Mouse (Mus musculus) testis, adult 2 months (tissue): ENCODE results near the gene Cyb5b. TPM values are rescaled to one million over a fixed set of nuclear protein-coding genes. Genes with fewer than 3 reads are reported as not detected.
"Not testable (repeated sequence)": the region's sequence is repeated elsewhere in the genome, so short reads cannot be mapped to it uniquely, and the experiment has no call there.

Source experiments
- H3K27ac ChIP-seq: fragments of 200-500 bp; 2 replicates; pipeline ENCODE4 v1.5.1; 2012; ENCODE audit warnings: low read depth, low read length; ENCODE audit not compliant: control insufficient read depth, insufficient read depth
- H3K27me3 ChIP-seq: fragments of 200-500 bp; 2 replicates; pipeline ENCODE4 v1.6.1; 2012; ENCODE audit warnings: mild to moderate bottlenecking, low read length, moderate library complexity; ENCODE audit not compliant: control insufficient read depth, insufficient read depth
- H3K36me3 ChIP-seq: fragments of 200-500 bp; 2 replicates; pipeline ENCODE4 v1.6.1; 2012; ENCODE audit warnings: mild to moderate bottlenecking, low read length; ENCODE audit not compliant: control insufficient read depth, insufficient read depth
- H3K4me1 ChIP-seq: fragments of 200-500 bp; 2 replicates; pipeline ENCODE4 v1.6.1; 2012; ENCODE audit warnings: low read length; ENCODE audit not compliant: control insufficient read depth, insufficient read depth
- H3K4me3 ChIP-seq: fragments of 200-500 bp; 2 replicates; pipeline ENCODE4 v1.5.1; 2012; ENCODE audit warnings: low read depth, mild to moderate bottlenecking, low read length, moderate library complexity, mixed read lengths; ENCODE audit not compliant: control insufficient read depth
- CTCF ChIP-seq: fragments of 200-500 bp; IDR thresholded peaks from 2 replicates; pipeline ENCODE4 v1.5.1; 2012; ENCODE audit warnings: low read depth, mild to moderate bottlenecking, inconsistent platforms, low read length, moderate library complexity; ENCODE audit not compliant: control insufficient read depth, insufficient read depth, insufficient replicate concordance
- POLR2A ChIP-seq: fragments of 200-500 bp; IDR thresholded peaks from 2 replicates; pipeline ENCODE4 v1.6.1; 2012; ENCODE audit warnings: low read depth, mild to moderate bottlenecking, inconsistent platforms, low read length, moderate library complexity; ENCODE audit not compliant: control insufficient read depth
- polyA plus RNA-seq: library from polyadenylated mRNA; depleted of rRNA; stranded (reverse); fragments of >200 nt; gene quantifications from 2 replicates; pipeline ENCODE4 v1.2.3, GENCODE M21; 2012

Gene Cyb5b
- polyA plus RNA-seq, 1 experiment = 31.4 TPM

DNA sequence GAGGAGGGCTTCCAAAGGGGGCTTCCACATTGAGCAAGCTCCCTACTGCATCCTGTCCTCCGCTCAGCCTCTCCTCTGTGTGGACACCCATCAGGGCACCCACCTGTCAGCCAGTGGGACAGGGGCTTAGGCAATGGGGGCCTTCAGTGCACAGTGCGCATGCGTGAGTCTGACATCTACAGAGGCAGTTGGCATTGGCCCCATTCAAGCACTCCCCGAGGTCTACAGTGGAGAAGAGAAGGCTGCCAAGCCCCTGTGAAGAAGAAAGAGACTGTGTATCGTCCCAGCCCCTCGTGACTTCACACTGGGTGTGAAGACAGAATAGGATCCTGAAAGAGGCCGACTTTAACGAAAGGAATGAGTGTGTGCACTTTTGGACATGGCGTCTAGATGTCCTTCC, 54.7 kb downstream of the Cyb5b start:
- H3K27ac ChIP-seq = peak overlapping the region; percentile 62
- peak overlapping the region; percentile 78 for H3K4me3 ChIP-seq
- peaks cover 20% of the 10 kb centered on the region for H3K4me1 ChIP-seq
- no peaks in the 10 kb centered on the region for H3K36me3 ChIP-seq
- no peak for TF ChIP-seq CTCF
- TF ChIP-seq POLR2A = peak; percentile 49; the same call in 1 of the 2 replicates
- no peaks in the 10 kb centered on the region for H3K27me3 ChIP-seq

DNA sequence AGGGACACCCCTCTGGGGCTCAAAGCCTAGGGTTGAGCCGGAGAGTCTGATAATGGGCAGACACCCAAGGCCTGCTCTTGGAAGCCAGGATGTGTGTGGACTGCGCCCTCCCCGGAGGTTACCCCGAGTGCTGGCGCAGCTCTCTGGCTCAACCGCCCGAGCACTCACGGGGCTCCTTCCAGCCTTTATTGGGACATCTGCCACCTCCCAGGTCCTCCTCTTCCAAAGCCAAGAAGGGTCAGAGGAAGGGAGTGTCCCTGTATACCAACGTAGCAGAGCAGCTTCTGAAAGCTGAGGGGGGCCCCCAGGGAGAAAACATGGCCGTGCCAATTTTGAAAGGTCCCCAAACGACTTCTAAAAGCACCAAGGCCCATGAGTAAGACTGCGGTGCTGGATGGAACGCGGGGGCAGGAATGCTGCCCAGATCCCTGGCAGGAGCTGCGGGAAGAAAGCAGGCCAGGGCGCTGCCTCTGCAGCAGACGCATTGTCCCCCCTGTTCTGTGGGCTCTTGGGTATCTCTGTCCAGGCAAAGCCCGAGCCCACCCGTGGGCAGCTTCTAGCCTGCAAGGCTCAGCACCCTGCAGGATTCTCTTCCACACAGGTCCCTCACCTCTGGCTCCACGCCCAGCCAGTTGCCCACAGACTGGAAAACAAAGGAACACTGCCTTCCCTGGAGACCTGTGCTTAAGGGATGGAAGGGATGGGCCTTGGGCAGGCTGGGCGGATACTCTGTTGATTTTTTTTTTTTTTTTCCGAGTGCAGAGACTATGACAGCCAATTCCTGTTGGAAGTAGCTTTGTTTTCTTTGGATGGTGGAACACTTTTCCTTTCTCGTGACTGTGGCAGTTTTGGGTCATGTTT, 55.5 kb downstream of the Cyb5b start:
- Histone ChIP-seq H3K4me3 (peak overlapping the region; percentile 78), H3K36me3 (no peaks in the 10 kb centered on the region), H3K27me3 (no peaks in the 10 kb centered on the region), H3K27ac (peak overlapping the region; percentile 88), H3K4me1 (peaks cover 20% of the 10 kb centered on the region)
- TF ChIP-seq CTCF (no peak), POLR2A (peak; percentile 55)

DNA sequence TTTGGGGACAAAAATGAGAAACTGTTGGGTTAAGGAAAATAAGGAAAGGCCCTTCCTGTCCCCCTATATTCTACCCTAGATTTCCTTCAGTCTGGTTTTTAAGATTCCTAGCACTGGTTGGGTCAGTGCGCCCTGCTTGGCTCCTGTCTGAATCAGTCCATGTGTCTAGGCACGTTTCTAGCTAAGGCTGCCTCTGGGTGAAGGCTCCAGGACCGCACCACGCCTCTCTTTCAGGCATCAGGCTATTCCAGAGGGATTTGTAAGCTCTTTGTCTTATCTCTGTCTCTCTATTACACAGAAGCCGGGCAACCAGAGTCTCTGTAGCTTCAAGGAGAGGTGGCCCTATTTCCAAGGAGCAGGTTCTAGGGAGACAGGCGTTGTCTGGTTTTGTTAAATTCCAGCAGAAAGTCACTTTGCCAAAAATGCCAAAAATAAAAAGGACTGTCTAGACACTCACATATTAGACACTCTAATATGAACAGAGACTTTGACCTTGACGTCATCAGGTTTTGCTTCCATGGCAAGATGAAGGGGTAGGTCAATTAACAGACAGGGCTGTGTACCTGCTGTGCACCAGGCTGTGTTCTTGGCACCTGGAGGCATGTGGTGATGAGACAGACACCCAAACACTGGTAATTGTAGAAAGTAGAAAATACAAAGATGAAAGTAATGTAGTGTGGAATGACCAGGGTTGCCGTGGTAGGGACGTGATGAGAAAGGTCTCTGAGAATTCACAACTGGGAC, 56.5 kb downstream of the Cyb5b start:
- no peak for TF ChIP-seq CTCF
- no peak for TF ChIP-seq POLR2A
- Histone ChIP-seq H3K4me3 (no peak overlapping the region), H3K36me3 (no peaks in the 10 kb centered on the region), H3K4me1 (peaks cover 20% of the 10 kb centered on the region), H3K27me3 (no peaks in the 10 kb centered on the region), H3K27ac (peak overlapping the region; percentile 76)

DNA sequence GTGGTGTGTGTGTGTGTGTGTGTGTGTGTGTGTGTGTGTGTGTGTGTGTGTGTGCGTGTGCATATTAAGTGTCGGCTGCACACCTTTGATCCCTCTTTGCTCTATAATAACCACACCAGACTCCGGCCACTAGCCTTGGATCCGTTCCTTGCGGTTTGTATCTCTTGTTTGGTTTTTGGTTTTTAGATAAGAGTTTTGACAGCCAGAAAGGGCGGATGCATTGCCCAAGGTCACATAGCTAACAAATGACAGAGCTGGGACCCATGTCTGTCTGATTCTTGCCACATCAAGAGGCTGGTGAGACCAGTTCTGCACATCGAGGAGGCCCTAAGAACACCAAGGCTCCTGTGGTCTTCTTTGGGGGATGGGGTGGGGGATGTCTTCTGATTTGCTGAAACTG, 58.7 kb downstream of the Cyb5b start:
- no peak for TF ChIP-seq POLR2A
- TF ChIP-seq CTCF = no peak
- Histone ChIP-seq H3K27ac (peak overlapping the region; percentile 30; the same call in 1 of the 2 replicates), H3K27me3 (no peaks in the 10 kb centered on the region), H3K4me3 (no peak overlapping the region), H3K36me3 (no peaks in the 10 kb centered on the region; the same call in 1 of the 2 replicates), H3K4me1 (peaks cover 20% of the 10 kb centered on the region)

DNA sequence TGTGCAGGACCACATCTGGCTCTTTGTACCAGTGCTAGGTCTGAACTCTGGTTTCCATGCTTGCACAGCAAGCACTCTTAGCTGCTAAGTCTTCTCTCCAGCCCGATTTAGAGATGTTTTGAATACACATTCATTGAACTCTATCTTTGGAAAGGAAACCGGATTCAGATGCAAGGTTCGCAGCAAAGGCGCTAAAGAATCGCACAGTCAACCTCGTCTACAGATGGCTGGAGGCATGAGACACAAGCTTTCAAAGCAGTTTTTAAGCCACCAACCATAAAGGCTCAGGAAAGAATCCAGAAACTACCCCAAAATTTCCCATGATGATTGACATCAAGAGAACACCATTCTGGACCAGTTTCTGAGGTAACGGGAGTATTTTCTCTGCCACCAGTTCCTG, 61.6 kb downstream of the Cyb5b start:
- H3K4me3 ChIP-seq = no peak overlapping the region
- no peaks in the 10 kb centered on the region; the same call in 1 of the 2 replicates for H3K36me3 ChIP-seq
- TF ChIP-seq CTCF (no peak), POLR2A (no peak)
- H3K4me1 ChIP-seq = peaks cover 5% of the 10 kb centered on the region
- no peaks in the 10 kb centered on the region for H3K27me3 ChIP-seq
- H3K27ac ChIP-seq = no peak overlapping the region

DNA sequence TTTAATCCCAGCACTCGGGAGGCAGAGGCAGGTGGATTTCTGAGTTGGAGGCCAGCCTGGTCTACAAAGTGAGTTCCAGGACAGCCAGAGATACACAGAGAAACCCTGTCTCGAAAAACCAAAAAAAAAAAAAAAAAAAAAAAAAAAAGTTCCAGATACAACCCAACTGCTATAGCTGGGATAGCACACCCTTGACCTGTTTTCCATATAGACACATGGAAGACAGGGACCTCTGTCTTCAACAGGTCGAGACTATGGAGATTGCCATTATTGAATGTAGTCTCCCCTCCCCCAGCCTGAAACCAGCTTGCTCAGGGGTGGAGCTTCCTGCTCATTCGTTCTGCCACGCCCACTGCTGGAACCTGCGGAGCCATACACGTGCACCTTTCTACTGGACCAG, 66.8 kb downstream of the Cyb5b start:
- not testable (repeated sequence) for H3K27ac ChIP-seq, H3K36me3 ChIP-seq, H3K27me3 ChIP-seq, H3K4me3 ChIP-seq
- peaks cover 13% of the 10 kb centered on the region for H3K4me1 ChIP-seq

DNA sequence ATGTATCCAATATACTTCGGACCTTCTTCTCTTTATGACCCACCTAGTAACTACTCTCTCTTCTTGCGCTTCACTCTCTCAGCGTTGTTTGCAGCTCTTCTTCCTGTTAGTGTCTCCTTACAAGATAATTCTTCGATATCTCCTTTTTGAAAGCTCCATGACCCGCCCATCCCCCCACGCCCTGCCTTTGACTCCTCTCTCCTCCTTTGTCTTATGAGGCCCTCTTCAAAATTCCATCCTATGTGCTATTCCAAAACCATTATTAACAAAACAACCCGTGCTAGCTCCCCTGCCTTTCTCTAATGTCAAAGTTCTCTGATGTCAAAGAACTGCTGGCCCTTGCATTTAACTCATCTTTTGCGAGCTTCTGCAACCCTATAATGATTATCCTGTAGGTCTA, 67.7 kb downstream of the Cyb5b start:
- Histone ChIP-seq H3K27me3 (no peaks in the 10 kb centered on the region), H3K4me1 (peaks cover 13% of the 10 kb centered on the region), H3K27ac (peak overlapping the region; percentile 68), H3K4me3 (no peak overlapping the region), H3K36me3 (no peaks in the 10 kb centered on the region)
- no peak for TF ChIP-seq CTCF
- TF ChIP-seq POLR2A = no peak
